Mouse (Mus musculus) natural killer cell, adult 2 months (primary cell): Measurements from ENCODE around the gene Gemin2.
"Not testable (repeated sequence)": the region's sequence is repeated elsewhere in the genome, so short reads cannot be mapped to it uniquely, and the experiment has no call there.

Experiments
- DNase-seq, 2 experiments: peaks; one replicate each; pipeline ENCODE4 v3.0.0; 2022; ENCODE audit warnings: low spot score in 2 of 2

Gemin2 gene

GRCm38 (mm10) chr12:59013234-59013633 lies at the start of gene Gemin2:
Gene Gemin2, plus strand, starts transcription at chr12:59013393.
- DNase-seq, result peak; percentile 86 to 90

DNA sequence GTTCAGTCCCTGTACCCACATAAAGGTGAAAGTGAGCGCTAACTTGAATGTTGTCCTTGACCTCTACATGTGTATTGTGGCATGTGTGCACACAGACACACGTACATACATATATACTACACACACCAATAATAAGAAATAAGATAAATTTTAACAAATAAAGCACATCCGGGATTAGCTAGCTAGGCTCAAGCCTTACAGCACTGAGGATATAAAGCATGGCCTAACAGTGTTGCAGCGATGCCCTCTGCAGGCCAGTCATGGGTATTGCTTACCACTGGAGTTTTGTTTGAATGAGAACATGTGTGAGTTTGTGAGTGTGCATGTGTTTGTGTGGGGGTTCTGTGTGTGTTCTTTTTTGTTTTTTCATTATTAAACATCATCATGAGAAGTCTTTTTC lies 48.6 kb upstream of the Gemin2 start:
- no peak for DNase-seq

DNA sequence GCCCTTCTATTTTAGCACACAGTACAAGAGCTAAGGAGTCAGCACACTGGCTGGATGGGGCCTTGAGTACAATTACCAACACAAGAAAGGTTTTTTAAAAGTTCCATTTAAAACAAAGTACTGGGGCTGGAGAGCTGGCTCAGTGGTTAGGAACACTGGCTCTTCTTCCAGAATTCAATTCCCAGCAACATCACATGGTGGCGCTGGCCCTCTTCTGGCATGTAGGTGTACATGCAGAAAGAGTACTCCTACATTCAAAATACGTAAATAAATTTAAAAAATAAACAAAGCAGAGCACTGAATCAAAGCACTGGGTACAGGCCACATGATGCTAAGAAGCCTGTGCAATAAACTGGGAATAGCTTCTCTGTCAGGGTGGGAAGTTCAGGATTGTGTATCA lies 36.2 kb upstream of the Gemin2 start:
- no peak for DNase-seq

DNA sequence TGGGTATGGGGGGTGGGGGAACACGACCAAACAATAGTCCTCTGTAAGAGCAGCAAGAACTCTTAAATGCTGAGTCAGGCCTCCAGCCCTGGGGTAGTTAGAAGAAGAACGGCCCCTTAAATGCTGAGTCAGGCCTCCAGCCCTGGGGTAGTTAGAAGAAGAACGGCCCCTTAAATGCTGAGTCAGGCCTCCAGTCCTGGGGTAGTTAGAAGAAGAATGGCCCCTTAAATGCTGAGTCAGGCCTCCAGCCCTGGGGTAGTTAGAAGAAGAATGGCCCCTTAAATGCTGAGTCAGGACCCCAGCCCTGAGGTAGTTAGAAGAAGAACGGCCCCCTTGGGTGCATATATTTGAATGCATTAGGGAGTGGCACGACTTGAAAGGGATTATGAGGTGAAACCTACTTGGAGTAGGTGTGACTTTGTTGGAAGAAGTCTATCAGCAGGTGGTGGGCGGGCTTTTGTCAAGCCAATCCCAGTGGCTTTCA lies 32.0 kb upstream of the Gemin2 start:
- DNase-seq, result not testable (repeated sequence)

DNA sequence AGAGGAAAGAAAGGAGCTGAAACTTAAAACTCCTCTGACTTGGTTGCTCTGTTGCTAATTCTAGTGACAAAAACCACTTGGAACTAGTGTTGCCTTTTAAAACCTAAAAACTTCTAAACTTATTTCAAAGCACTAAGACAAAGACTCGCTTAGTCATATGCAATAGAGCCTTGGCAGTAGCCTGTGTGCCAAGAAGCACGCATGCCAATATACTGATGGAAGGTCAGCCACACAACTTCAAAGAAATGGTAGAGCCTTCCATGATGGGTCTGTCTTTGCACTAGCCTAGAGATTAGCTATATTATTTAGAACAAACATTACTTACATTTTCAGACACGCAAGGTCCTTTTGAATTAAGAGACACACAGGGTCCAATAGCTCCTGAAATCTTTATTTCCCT lies 27.4 kb upstream of the Gemin2 start:
- no peak for DNase-seq

GRCm38 (mm10) chr12:59010482-59010881 lies 2.7 kb upstream of the Gemin2 start:
- DNase-seq, result peak; percentile 7 to 34

DNA sequence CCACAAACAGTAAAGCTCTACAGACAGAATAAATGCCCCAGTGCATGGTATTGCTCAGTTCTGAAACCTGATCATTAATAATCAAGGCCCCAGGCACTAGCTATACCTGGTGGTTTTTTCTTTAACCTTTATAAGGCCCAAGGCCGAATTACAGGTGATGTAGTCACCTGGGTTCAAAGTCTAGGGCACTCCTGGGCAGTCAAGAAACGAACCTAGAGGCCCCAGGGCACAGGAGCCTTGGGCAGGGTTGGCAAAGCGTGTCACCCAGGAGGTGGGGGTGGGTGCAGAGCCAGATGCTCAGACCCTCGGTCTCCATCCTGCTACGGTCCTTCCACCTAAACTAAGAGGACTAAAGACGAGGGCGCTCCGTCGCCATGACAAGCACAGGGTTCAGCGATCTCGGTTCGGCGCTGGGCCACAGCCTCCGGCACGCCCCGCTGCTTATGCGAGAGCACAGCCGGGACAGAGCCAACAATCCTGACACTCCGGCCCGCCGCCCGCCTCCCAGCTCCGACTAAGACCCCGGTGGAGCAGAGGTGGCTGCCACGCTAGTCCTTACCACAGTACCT lies 1.8 kb upstream of the Gemin2 start:
- DNase-seq, result peak in 1 of 2 experiments; percentile 0

DNA sequence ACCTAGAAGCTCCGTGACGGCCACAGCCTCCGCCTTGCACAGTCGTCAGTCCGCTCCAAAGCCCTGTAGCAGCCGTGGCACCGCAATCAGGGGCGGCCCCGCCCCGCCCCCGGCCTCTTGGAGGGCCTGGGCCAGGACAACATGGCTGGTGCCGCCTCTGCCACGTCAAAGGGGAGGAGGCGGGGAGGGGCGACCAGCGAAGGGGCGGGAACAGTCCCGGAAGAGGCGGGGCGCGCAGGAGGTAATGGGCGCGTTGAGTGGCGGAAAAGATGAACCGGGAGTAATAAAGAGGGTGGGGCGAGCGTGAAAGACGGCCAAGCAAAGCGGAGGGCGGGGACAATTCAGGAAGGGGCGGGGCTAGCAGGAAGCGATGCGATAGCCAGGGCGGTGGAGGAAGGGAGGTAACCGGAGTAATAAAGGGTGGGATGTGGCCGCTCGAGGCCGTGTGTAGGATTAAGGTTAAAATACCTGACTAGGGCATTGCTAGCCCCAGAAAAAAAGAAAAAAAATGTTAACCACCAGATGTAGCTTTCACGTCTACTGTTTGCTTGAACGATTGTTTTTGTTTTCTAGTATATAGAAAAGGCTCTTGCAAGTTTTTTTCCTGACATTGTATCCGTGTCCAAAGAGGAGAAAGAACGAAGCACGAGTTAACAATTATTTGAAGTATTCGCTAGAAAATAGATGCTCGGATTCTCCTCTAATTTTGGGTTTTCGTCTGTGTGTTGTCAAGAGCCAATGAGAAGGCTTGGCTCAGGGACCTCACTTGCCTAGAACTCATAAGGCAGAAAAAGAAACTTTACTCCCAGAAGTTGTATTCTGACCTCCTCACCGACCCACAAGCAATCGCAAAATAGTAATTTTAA lies 1.1 kb upstream of the Gemin2 start, which contains the start of gene Sec23a:
Sec23a (minus strand) TSS at position 174 of the 866 bp plus-strand sequence.
- peak; percentile 99 for DNase-seq

DNA sequence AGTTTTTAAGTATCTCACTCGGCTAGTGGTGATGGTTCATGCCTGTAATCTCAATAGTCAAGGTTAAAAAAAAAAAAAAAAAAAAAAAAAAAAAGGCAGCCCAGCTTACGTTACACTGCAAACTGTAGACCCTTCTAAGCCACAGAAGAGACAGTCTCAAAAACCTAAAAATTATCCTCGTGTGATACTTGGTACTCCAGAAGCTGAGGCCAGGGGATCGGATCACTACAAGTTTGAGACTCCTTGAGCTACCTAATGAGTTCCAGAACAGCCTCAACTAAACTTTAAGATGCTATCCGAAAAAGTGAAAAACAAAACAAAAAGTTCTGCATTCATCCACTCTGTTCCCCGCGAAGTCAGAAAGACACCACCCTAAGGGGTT lies 492 bp upstream of the Gemin2 start:
- DNase-seq, result peak in 1 of 2 experiments; percentile 1

DNA sequence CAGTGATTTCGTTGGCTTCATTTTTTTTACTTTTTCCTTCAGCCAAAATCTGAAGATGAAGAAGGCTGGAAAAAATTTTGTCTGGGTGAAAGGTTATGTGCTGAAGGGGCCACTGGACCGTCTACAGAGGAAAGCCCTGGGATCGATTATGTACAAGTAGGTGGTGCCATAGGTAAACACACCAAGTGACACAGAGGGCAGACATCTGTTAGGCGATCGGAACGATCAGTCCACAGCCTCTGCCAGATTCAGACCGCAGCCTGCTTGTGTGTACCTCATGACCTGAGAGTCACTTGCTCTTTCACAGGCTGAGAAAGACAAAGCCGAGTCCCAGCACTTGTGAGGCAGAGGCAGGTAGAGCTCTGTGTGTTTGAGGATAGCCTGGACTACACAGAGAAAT lies 4.8 kb downstream of the Gemin2 start:
- no peak for DNase-seq

GRCm38 (mm10) chr12:59019891-59020290 lies 6.7 kb downstream of the Gemin2 start:
- no peak for DNase-seq

GRCm38 (mm10) chr12:59021306-59021705 lies 8.1 kb downstream of the Gemin2 start:
- DNase-seq, result no peak

GRCm38 (mm10) chr12:59032101-59032500 lies 18.9 kb downstream of the Gemin2 start:
- peak in 1 of 2 experiments; percentile 18 for DNase-seq

- DNase-seq, result no peak
Measured at GRCm38 (mm10) chr12:59039162-59039970, 26.2 kb downstream of the Gemin2 start.

DNA sequence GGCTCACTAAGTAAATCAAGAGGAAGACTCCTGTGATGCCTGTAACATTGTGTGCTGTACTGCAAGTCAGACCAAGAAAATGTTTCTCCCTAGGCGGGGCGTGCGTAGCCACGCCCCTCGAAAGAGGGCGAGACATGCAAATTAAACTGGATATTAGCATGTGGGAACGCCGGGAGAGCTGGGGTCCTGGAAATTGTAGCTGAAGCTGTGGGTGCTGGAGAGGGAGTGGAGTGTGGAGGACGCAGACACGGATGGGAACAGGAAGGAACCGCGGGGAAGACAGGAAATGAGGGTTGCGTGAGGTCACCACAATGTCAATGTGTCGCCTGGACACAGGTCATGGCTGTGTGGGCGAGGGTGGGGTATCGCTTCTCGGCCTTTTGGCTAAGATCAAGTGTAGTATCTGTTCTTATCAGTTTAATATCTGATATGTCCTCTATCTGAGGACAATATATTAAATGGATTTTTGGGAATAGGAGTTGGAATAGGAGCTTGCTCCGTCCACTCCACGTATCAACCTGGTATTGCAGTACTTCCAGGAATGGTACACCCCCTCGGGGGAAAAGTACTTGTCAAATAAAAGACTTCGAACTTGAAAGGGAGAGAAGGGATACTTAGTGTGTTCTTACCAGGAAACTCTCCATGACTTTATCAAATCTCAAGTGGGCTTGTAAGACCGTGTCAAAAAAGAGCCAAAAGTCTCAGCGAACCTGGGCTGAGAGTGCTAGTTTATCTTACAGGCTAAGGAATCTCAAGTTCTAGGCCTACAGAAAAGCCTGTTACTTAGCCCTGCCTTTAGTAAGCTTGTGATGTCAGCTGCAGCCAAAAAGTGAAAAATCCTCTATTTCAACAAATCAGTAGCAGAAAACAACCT lies 27.0 kb downstream of the Gemin2 start:
- DNase-seq, result peak in 1 of 2 experiments; percentile 22

- DNase-seq, result peak in 1 of 2 experiments; percentile 17
Measured at GRCm38 (mm10) chr12:59040851-59041250, 27.7 kb downstream of the Gemin2 start.

GRCm38 (mm10) chr12:59052470-59052869 lies 39.3 kb downstream of the Gemin2 start:
- DNase-seq, result no peak

GRCm38 (mm10) chr12:59053166-59053565 lies 40.0 kb downstream of the Gemin2 start:
- DNase-seq, result no peak

- DNase-seq, result no peak
Measured at GRCm38 (mm10) chr12:59053976-59054375, 40.8 kb downstream of the Gemin2 start.

DNA sequence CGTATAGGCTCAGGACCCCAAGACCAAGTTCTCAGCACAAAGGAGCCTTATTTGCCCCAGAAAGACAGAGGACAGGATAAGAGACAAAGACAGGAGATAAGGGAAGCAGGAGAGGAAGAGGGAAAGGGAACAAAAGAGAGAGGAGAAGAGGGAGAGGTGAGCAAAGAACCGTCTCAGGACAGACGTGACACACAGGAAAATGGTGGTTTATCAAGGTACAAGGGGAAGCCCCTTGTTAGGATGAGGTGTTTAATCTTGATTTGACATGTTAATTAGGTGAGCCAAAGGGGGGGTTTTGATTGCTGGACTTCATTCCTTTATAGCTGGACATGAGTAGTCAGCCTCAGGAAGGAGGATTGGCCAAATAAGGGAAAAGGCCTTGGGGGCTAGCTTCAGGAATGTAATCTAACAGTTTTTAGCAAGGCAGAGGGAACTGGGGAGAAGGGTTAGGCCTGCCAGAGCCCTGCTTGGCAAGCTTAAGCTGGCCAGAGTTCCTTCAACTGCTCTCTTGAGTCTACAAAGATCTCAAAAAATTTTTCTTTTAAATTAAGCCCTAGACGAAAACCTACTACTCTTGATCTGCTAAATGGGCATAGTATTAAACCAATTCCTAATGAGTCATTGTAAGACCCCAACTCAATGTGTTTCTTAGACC lies 42.1 kb downstream of the Gemin2 start:
- no peak for DNase-seq

- no peak for DNase-seq
Measured at GRCm38 (mm10) chr12:59056222-59056621, 43.0 kb downstream of the Gemin2 start.
